Mouse (Mus musculus) skeletal muscle tissue, adult 2 months (tissue): Measurements from ENCODE around the gene Gm11116.
"Not testable (repeated sequence)": the region's sequence is repeated elsewhere in the genome, so short reads cannot be mapped to it uniquely, and the experiment has no call there.

ENCODE experiments used
- DNase-seq: peaks from one replicate; pipeline ENCODE4 v3.0.0-alpha.2; 2012; ENCODE audit warnings: low read depth, low spot score

Gene Gm11116

DNA sequence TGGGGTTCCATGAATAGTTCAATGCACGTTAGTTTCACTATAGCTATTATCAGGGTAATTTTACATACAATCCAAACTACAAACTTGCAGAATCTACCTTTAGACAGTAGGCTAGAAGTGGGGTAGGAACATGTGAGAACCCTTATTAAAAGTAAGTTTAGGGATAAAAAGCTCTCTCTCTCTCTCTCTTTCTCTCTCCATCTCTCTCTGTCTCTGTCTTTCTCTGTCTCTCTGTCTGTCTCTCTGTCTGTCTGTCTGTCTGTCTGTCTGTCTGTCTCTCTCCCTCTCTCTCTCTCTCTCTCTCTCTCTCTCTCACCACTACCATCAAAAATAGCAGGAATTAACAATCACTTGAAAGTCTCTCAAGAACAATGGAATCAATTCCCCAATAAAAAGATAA is at the start of gene Gm11116:
Gm11116 (minus strand) TSS at position 101 of the 400 bp plus-strand sequence.
- DNase-seq: no peak

- DNase-seq: no peak
Observed at GRCm38 (mm10) chr5:88153999-88154398, 42.7 kb upstream of the Gm11116 start, which contains the start of gene Gm11115. Gene Gm11115, minus strand, starts transcription at chr5:88154099.

DNA sequence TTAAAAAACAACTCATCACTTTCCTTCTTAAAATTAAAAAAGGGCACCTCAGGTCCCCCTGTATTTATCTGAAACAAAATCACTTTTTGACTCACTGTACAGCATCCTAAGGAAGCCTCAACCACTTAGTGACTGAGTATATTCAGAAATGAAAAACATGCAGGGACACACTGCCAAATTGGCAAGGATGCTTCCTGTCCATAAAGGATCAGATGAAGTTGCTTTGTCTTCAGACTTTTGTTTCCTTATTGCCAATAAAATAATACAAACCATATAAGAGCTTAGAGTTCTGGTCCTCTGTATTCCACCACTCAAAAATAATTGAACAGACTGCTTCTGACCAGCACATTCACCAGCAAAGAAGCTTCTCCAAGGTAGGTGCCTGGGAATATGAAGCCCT is 25.1 kb downstream of the Gm11116 start, which contains the start of gene Smr2:
Smr2 (plus strand) TSS at position 301 of the 400 bp plus-strand sequence.
- DNase-seq: not testable (repeated sequence)
